Mouse (Mus musculus) liver, embryonic 14.5 days (tissue): ENCODE results near the gene Kcnk16. TPM values are rescaled to one million over a fixed set of nuclear protein-coding genes. Genes with fewer than 3 reads are reported as not detected.

ENCODE experiments used
- ATAC-seq: fragments of 200-750 bp; cut with Nextera tagmentation; 2 replicates; pipeline ENCODE4 v1.8.0; 2017; ENCODE audit warnings: moderate number of reproducible peaks, mild to moderate bottlenecking, moderate library complexity; ENCODE audit not compliant: insufficient read depth
- DNase-seq, 3 experiments: peaks; one replicate each; pipeline ENCODE4 v3.0.0-alpha.2; 2012 to 2013; ENCODE audit warnings: low read depth in 3 of 3, low spot score in 3 of 3
- H3K27ac ChIP-seq: fragments of 300-500 bp; sonication (generic); 2 replicates; pipeline ENCODE4 v1.5.1; 2014; ENCODE audit warnings: moderate library complexity, mild to moderate bottlenecking, control low read depth, inconsistent platforms
- H3K27me3 ChIP-seq: fragments of 300-500 bp; sonication (generic); 2 replicates; pipeline ENCODE4 v1.6.1; 2014; ENCODE audit warnings: mild to moderate bottlenecking, low read length, moderate library complexity; ENCODE audit not compliant: control insufficient read depth, insufficient read depth
- H3K36me3 ChIP-seq: fragments of 300-500 bp; sonication (generic); replicated peaks from 2 replicates; pipeline ENCODE4 v1.6.1; 2014; ENCODE audit warnings: low read depth; ENCODE audit not compliant: control insufficient read depth, insufficient read depth
- H3K4me1 ChIP-seq, 2 experiments: fragments of 200-500 bp in 1 of 2; fragments of 300-500 bp in 1 of 2; sonication (generic) in 1 of 2; replicated peaks; 2 replicates each; pipeline ENCODE4 v1.6.1; 2012 to 2014; ENCODE audit warnings: antibody characterized with exemption in 1 of 2, inconsistent platforms in 1 of 2, low read length in 1 of 2; ENCODE audit not compliant: control insufficient read depth in 2 of 2, insufficient read depth in 2 of 2
- H3K4me2 ChIP-seq: fragments of 300-500 bp; sonication (generic); 2 replicates; pipeline ENCODE4 v1.6.1; 2014; ENCODE audit warnings: low read depth, mild to moderate bottlenecking, control low read depth, moderate library complexity
- H3K4me3 ChIP-seq, 2 experiments: fragments of 200-500 bp in 1 of 2; fragments of 300-500 bp in 1 of 2; sonication (generic) in 1 of 2; 2 replicates each; pipeline ENCODE4 v1.5.1; 2012 to 2014; ENCODE audit warnings: low read depth in 2 of 2, low read length in 2 of 2, mild to moderate bottlenecking in 2 of 2, control low read depth in 1 of 2, inconsistent platforms in 1 of 2, moderate library complexity in 1 of 2; ENCODE audit not compliant: insufficient read depth in 1 of 2
- H3K9ac ChIP-seq: fragments of 300-500 bp; sonication (generic); replicated peaks from 2 replicates; pipeline ENCODE4 v1.6.1; 2014; ENCODE audit warnings: mild to moderate bottlenecking, control low read depth, moderate library complexity
- H3K9me3 ChIP-seq: fragments of 300-500 bp; sonication (generic); 2 replicates; pipeline ENCODE4 v1.6.1; 2016; ENCODE audit warnings: low read length, mixed read lengths; ENCODE audit not compliant: control insufficient read depth
- CTCF ChIP-seq: IDR thresholded peaks from 2 replicates; pipeline ENCODE4 v1.5.1; 2016; ENCODE audit warnings: antibody characterized with exemption, low read depth, control low read depth
- EP300 ChIP-seq: IDR thresholded peaks from 2 replicates; pipeline ENCODE4 v1.6.1; 2016; ENCODE audit warnings: antibody characterized with exemption, low read depth
- WGBS: fragments of 180-500 bp; shearing (Covaris S2); extraction: QIAGEN DNeasy Blood & Tissue Kit; methylation state at CpG from one replicate; pipeline ENCODE4 v1.1.7; 2014; ENCODE audit not compliant: insufficient replicate concordance; 5-methylcytosine and 5-hydroxymethylcytosine counted together
- polyA plus RNA-seq, 2 experiments: library from polyadenylated mRNA; depleted of rRNA in 1 of 2; stranded (reverse) in 1 of 2; unstranded in 1 of 2; fragments of >200 nt; fragmentation: Nextera tagmentation in 1 of 2; extraction: Ambion mirVana in 1 of 2; gene quantifications; 2 replicates each; pipeline versions ENCODE4 v1.2.1 to v1.2.3; 2012 to 2014

Kcnk16 gene
- polyA plus RNA-seq, 2 experiments = 5.4 to 8.8 TPM

DNA sequence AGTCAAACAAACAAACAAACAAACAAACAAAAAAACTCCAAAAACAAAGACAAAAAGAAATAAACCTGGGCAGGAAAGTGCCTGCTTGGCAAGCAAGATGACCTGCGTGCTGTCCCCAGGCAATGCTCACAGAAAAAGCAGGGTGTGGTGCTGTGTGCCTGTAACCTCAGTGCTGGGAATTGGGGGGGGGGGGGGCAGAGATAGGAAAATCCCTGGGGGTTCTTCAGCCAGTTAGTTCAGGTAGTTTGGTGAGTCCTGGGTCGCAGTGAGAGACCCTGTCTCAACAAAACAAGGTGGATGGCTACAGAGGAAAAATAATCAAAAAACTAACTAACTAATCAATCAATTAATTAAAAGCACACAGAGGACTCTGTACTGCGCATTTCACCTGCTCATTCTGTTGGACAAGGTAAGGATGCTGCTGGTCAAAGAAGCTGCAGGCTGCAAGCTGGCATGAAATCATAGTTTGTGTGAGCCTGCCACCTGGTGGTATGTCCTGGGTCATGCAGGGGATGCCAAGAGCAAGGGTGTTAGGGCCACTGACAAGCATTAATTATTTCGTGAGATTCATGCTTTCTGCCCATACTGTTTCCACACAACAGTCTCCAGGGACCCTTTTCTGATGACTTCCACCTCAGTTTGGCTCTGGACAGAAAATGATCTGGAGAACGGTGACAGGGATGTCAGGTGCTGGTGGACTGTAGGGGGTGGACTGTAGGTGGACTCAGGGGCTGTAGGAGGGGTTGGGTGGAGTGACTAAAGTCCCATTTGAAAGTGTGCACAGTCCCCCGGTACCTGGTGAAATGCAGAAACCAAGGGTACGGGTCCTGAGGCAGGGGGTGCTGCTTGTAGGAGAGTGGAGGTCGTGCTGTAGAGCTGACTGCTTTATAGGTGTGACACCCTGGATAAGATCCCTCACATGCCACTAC is 10.6 kb downstream of the Kcnk16 start:
- no peaks in the 10 kb centered on the region for H3K27me3 ChIP-seq
- no peaks in the 10 kb centered on the region for H3K9me3 ChIP-seq
- TF ChIP-seq CTCF (peak; percentile 92), EP300 (no peak)
- no peak overlapping the region for H3K27ac ChIP-seq
- DNase-seq (peak; percentile 27 to 38 (median 30)), ATAC-seq (no peak)
- no peak overlapping the region for H3K4me3 ChIP-seq
- WGBS = 43% methylated on average over 8 of the region's 8 CpGs
- H3K9ac ChIP-seq = no peak overlapping the region
- no peaks in the 10 kb centered on the region for H3K36me3 ChIP-seq
- no peak overlapping the region for H3K4me2 ChIP-seq
- H3K4me1 ChIP-seq = no peaks in the 10 kb centered on the region

- Histone ChIP-seq H3K36me3 (no peaks in the 10 kb centered on the region), H3K27ac (no peak overlapping the region), H3K27me3 (no peaks in the 10 kb centered on the region), H3K4me2 (no peak overlapping the region), H3K9me3 (no peaks in the 10 kb centered on the region), H3K9ac (no peak overlapping the region), H3K4me1 (no peaks in the 10 kb centered on the region), H3K4me3 (no peak overlapping the region)
- WGBS = 61% methylated on average over 14 of the region's 14 CpGs
- ATAC-seq (no peak), DNase-seq (no peak)
- TF ChIP-seq CTCF (no peak), EP300 (no peak)
Measured at GRCm38 (mm10) chr14:20250237-20251171, 18.5 kb downstream of the Kcnk16 start.

- H3K27me3 ChIP-seq = no peaks in the 10 kb centered on the region
- 72% methylated on average over 3 of the region's 3 CpGs for WGBS
- H3K4me2 ChIP-seq = no peak overlapping the region
- TF ChIP-seq CTCF = no peak
- no peak for TF ChIP-seq EP300
- H3K9ac ChIP-seq = no peak overlapping the region
- no peaks in the 10 kb centered on the region for H3K9me3 ChIP-seq
- no peak overlapping the region for H3K4me3 ChIP-seq
- no peak for DNase-seq
- no peaks in the 10 kb centered on the region for H3K36me3 ChIP-seq
- H3K4me1 ChIP-seq = no peaks in the 10 kb centered on the region
- H3K27ac ChIP-seq = no peak overlapping the region
- ATAC-seq = no peak
Measured at GRCm38 (mm10) chr14:20248001-20248400, 21.0 kb downstream of the Kcnk16 start.

DNA sequence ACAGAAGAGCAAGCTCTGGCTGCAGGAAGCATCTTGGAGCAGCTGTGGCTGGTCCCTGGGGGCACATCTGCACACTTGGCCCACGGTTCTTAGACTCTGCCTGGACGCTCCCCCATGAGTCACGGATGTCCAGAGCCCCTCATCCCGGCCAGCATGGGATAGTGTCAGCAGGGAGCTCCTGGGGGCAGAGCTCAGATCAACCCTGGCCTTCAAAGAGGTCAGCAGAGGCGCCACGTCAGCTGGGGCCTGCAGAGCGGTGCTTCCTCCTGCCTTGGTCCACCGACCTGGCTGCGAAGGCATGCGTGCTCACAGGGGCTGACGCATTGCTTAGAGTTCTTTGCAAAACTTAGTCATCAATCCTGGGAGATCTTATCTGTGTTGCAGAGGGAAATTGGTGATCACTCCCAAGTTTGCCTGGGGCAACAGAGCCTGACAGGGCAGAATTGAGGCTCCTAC is 22.2 kb downstream of the Kcnk16 start:
- DNase-seq = no peak

DNA sequence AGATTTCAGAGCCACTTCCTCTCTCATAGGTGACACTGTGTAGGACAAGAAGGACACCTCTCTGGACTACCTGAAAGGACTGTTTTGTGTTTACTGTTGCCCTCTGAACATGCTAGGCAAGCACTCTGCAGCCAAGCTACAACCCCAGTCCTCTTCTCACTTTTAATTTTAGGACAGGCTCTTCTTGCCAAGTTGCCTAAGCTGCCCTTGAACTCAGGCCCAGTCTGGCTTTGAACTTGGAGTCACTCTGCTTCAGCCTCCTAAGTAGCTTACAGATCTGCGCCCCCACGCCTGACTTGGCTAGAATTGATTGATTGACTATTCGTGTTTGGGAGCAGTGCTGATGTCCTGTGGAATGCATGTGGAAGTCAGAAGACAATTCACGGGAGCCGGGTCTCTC is 23.1 kb downstream of the Kcnk16 start:
- H3K4me3 ChIP-seq = no peak overlapping the region
- WGBS = 69% methylated on average over 5 of the region's 5 CpGs
- H3K4me1 ChIP-seq = no peaks in the 10 kb centered on the region
- H3K9ac ChIP-seq = no peak overlapping the region
- H3K4me2 ChIP-seq = no peak overlapping the region
- H3K27ac ChIP-seq = no peak overlapping the region
- TF ChIP-seq EP300 = no peak
- no peak for TF ChIP-seq CTCF
- DNase-seq = no peak
- H3K27me3 ChIP-seq = no peaks in the 10 kb centered on the region
- H3K9me3 ChIP-seq = no peaks in the 10 kb centered on the region
- no peaks in the 10 kb centered on the region for H3K36me3 ChIP-seq
- ATAC-seq = no peak

More for the DNA sequence above, 22.2 kb downstream of the Kcnk16 start:
- no peak overlapping the region for H3K4me2 ChIP-seq
- no peak overlapping the region for H3K9ac ChIP-seq
- no peaks in the 10 kb centered on the region for H3K27me3 ChIP-seq
- no peak for ATAC-seq
- no peak overlapping the region for H3K27ac ChIP-seq
- H3K4me3 ChIP-seq = no peak overlapping the region
- TF ChIP-seq CTCF = no peak
- no peak for TF ChIP-seq EP300
- 59% methylated on average over 11 of the region's 11 CpGs for WGBS
- H3K4me1 ChIP-seq = no peaks in the 10 kb centered on the region
- H3K9me3 ChIP-seq = no peaks in the 10 kb centered on the region
- H3K36me3 ChIP-seq = no peaks in the 10 kb centered on the region
